Mouse (Mus musculus): ENCODE measurements around the gene Clcc1.
A peak's percentile ranks its signal among the peaks of the same experiment; 100 is the strongest.

The Clcc1 gene

DNA sequence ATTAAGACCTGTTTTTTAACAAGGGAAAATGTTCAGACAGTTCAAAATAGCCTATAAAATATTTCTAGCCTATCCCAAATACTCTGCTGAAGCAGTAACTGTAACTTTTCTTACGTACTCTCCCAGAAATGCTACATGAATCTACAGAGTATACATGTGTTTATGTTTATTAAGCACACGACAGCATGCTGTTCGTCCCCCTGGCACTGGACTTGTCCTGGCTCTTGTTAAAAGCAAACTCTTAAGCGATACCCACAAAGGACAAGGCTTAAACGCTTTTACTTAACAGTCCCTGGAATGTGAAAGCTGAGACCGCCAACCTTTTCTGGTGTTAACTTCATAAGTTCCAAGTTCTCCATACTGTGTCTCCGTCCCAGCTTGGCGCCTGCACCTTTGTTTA, 35.7 kb downstream of the Clcc1 start:
- no peak for TF ChIP-seq GATA4 (IDR thresholded peaks at IDR 0.05; ENCODE audit: insufficient replicate concordance, low read length)

DNA sequence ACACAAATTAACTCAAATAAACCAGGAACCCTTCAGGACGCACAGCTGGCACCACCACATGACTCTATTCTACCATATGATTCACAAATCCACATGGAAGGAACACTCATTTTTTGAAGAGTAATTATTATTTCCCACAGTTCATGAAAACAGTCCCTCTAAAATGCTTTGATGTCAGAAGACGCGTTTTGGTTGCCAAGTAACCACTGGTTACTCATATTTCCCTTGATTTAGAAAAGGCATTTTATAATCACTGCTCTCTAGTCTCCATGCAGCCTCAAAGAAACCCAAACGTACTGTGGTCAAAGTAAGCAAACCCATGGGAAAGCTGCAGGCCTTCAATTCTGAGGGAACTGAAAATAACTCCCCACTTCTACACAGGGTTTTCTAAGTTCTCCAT, 36.3 kb downstream of the Clcc1 start:
- no peak for TF ChIP-seq GATA4 (IDR thresholded peaks at IDR 0.05; ENCODE audit: insufficient replicate concordance, low read length)

DNA sequence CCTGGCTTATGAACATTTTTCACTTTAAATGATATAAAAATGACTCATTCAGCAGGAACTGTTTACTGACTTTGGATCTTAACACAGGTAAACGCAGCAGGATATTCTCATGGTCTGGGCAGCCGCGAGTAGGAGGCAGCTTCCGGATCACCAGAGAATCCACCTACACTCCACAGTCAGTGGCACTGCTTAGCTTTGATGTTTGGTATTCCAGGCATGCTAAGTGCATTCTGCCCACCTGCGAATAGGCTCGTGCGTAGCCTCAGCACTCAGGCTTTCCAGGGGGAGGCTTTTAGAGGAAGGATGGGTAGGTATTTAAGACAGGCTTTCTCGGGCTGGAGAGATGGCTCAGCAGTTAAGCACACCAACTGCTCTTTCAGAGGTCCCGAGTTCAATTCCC, 40.6 kb downstream of the Clcc1 start:
- no peak for TF ChIP-seq GATA4 (IDR thresholded peaks at IDR 0.05; ENCODE audit: insufficient replicate concordance, low read length)

DNA sequence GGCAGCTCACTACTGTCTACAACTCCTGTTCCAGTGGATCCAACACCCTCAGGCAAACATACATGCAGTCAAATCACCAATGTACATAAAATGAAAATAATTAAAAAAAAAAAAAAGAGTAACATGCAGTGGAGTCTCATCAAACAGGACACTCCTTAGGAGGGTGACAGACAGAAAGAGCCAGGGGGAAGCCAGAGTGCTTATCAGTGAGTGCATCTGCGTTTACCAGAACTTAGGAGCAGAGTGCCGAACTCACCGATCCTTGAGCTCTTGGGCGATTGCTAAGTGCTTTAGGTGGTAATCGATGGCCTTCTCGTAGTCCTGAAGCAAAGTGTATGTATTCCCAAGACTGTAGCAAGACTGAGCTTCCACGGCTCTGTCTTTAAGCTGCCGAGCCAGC, 44.9 kb downstream of the Clcc1 start:
- TF ChIP-seq GATA4 (IDR thresholded peaks at IDR 0.05; ENCODE audit: insufficient replicate concordance, low read length): no peak

DNA sequence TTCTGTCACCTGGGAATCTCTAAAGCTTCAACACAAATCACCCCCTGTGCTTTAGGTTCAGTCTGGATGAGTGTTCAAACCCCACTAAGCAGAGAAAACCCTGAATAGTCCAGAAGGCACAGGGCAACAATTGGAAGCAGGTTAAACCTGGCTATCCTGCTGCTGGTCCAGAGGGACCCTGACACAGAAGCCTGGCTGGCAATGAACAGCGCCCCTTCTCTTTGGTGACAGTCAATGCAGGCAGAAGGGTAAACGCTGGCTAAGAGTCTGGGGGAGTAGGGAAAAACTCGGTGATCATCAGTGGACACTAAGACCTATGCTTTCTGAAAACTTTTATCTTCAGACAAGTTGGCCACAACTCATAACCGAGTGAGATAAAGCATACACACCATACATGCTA, 46.1 kb downstream of the Clcc1 start:
- no peak for TF ChIP-seq GATA4 (IDR thresholded peaks at IDR 0.05; ENCODE audit: insufficient replicate concordance, low read length)

DNA sequence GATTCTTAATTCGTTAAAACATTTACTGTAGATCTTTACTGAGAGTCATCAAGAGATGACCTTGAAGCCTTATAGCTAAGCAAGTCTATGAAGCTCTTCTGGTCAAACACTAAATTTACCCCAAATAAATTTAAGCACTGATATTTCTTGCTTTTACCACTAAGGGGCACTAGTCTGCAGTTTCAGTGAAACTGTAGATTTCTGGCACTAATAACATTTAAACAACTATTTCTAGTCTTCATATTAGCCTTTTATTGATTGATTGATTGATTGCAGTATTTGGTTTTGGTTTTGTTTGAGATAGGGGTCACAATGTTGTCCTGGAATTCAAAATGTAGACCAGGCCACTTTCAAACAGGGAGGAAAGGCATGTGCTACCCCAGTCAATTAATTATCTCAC, 47.5 kb downstream of the Clcc1 start:
- TF ChIP-seq GATA4 (IDR thresholded peaks at IDR 0.05; ENCODE audit: insufficient replicate concordance, low read length): no peak

DNA sequence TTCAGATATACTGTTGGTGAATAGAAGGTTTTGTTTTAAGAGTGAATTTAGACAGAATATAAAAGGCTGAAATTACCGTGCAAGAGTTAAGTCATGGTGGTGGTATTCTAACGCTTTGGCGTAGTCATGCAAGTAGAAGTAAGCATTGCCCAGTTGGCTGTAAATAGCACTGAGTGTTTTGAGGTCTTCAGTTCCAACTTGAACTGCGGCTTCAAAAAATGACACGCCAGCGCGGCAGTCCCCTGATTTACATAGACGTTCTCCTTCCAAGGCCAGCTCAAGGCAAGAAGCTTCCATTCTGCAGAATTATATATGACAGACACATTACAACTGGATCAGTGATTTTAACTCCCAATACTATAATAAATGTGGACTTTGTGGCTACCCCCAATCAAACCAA, 49.1 kb downstream of the Clcc1 start:
- no peak for TF ChIP-seq GATA4 (IDR thresholded peaks at IDR 0.05; ENCODE audit: insufficient replicate concordance, low read length)

DNA sequence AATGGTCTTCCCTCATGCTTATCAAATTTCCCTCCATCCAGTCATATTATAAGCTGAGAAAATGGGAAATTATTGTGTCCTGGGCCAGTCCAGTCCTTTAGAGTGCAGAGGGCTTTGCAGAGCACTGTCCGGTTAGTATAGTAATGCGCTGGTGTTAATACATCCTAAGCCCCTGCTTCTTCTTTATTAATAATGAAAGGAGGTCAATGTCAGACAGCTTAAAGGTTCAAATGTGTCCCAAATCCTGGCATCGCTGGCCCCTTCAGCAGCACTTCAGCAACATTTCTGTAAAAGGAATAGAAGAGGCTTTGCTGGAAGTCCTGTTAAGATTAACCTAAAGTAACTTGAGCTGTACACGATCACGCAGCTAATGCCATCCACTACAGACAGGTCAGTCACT, 57.6 kb downstream of the Clcc1 start:
- no peak for TF ChIP-seq GATA4 (IDR thresholded peaks at IDR 0.05; ENCODE audit: insufficient replicate concordance, low read length)

DNA sequence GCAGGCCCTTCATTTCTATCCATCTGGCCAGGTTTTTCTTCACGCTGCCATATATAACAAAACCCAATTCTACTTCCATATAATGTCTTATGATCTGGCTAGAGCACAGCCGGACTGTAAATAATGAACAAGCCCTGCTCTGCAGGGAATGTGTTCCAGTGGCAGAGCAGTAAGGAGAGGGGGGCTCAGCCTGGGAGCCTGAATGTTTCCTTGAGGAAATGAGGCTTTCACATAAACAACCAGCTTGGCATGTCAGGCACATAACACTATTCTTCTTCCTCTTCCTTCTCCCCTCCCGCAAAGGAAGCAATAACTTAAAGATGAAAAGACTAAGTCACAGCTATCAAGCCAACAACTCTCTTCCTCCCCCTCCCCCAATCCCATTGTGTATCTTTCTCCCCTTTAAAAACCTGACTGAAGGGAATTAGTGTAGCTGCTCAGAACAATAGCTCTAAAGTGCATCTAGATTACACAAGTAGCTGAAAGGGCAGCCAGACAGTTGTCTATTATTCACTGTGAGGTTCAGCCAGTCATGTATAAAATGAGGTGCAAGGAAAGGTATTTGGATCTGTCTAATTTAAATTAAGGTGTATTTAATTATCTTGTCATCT, 59.5 kb downstream of the Clcc1 start:
- TF ChIP-seq GATA4 (IDR thresholded peaks at IDR 0.05; ENCODE audit: insufficient replicate concordance, low read length): no peak; the same call in 1 of the 2 replicates

DNA sequence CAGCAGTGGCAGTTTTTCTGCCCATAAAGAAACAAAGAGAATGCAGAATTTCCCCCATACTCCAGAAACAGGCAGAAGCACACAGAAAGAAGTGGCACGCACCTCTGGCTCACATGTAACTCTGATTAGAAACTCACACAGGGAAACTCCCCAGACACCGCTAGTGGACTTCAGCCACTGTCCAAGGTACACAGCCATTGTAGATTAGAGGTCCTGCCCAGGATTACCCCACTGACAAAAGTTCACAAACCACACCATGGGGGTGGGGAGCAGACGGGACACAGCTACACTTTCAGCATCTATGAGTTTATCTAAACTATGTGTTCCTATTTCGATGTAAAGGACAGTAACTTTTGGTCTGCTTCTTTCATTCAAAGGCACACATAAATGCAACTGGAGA, 61.1 kb downstream of the Clcc1 start:
- peak; percentile 95 for TF ChIP-seq GATA4 (IDR thresholded peaks at IDR 0.05; ENCODE audit: insufficient replicate concordance, low read length)

DNA sequence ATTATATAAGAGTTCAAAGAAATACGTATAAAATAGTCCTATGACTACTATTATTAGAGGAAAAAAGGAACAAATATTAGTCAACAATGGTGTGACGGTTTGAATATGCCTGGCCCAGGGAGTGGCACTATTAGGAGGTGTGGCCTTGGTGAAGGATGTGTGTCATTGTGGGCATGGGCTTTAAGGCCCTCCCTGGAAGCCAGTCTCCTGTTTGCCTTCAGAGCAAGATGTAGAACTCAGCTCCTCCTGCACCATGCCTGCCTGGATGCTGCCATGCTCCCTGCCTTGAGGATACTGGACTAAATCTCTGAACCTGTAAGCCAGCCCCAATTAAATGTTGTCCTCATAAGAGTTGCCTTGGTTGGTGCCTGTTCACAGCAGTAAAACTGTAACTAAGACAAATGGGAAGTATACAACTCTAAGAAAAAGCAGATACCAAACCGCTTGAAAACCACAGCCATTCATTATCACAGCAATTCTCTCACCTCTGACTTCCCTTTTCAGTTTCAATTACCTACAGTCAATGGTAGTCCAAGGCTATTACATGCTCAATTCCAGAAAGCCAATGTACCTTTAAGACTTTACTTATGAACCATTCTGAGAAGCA, 64.3 kb downstream of the Clcc1 start:
- TF ChIP-seq GATA4 (IDR thresholded peaks at IDR 0.05; ENCODE audit: insufficient replicate concordance, low read length): no peak

DNA sequence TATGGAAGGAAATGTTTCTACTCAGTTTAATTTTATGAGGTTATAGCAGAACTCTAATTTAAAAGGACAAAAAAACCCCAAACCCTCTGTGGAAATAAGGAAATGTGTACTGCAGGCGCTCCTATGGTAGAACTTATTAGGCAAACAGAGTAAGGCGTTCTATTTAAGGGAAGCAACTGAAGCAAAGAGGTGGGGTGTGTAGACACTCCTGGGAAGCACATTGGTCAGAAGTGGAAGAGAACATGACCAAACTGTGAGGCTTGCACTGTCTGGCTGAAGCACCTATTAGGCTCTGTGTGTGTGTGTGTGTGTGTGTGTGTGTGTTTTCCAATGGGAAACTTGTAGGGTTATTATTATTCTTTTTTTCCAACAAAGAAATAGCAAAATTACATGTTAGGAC, 65.6 kb downstream of the Clcc1 start:
- no peak for TF ChIP-seq GATA4 (IDR thresholded peaks at IDR 0.05; ENCODE audit: insufficient replicate concordance, low read length)

DNA sequence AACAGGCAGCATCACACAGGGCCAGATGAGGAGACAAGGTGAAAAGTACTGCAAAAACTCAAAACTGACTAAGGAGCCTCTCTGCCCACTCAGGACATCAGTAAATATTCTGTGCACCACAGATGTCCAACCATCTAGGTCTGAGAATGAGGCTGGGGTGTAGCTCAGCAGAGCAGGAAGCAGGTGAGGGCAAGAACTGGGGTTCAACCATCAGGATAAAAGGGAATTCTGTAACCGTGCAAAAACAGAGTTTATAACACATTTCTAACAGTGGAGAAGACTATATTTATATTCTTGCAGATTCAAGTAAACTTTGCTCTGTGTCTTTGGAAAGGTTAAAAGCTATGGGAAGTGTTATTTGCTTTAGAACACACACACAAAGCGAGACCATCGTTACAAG, 66.0 kb downstream of the Clcc1 start:
- TF ChIP-seq GATA4 (IDR thresholded peaks at IDR 0.05; ENCODE audit: insufficient replicate concordance, low read length): no peak

DNA sequence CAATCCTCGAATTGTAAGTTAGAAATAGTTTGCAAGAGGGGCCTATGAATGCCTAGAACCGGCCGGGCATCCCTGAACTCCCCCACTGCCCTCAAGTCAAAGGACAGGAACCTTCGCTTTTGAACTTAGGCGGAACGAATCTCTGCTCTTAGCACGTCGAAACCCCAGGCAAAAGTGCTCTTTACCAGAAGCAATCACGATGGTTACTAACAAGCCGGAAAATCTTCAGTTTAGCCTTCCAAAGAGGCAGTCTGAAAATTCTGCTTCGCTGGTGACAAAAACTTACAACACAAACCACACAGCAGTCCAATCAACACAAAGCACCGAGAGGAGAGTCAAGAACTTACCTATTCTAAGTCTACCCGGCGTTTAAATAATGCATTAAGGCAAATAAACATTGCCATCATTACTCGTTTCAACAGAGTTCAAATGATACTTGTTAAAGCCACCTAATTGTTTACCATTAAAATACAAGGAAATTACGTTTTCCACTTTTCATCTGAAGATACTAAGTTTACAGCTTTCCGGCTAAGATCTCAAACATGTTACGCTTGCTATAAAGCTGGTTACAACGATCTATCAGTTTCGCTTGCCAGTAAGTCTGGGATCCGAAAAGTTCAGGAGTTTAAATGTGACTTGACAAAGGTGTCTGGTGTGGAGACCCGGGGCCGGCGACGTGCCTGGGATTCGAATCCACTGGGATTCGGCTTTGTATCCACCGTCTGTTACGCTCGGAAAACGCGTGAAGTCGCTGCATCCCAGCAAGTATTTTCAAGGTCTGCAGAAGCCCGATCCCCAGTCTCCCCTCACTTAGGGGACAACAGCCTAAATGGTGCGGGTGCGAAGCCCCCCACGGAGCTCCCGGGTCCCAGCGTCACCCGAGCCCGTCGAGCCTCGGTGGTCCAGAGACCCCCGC, 67.6 kb downstream of the Clcc1 start:
- TF ChIP-seq GATA4 (IDR thresholded peaks at IDR 0.05; ENCODE audit: insufficient replicate concordance, low read length): no peak

DNA sequence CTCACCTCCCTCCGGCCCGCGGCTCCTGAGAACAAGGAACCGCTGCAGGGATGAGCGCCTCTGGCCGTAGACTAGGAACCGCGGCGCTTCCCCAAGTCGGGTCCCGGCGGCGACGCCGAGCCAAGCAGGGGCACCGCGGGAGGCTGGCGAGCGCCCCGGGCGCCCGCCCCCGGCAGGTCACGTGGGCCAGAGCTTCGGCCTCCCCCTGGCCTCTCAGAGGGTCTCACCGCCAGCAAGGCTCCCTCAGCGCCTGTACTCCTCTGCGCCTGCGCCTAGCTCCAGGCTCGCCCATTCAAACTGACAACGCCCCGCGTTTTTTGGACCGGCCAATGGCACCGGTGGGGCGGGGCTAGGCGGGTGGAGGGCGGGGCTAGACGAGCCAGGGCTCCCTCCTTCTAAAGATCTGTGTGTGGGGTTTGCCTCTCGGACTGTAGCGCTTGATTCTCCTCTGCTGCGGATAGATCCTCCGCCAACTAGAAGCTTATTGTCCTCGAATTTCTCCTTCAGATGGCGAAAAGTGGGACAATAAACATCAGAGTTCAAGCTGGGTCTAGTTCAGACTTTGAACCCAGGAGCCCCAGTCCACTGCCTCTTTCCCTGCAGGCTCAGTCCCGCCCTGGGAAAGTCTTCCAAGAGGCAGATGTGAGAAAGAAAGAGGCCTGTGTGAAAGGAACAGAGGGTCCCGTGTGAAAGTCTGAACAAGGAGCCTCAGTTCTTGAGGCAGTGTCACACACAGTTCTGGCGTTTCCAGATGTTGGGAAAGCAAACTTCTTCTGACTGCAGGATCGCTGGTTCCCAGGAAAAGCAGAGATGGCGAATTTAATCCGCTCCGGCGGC, 68.5 kb downstream of the Clcc1 start, which contains the start of gene Gpsm2:
TSS of gene Gpsm2 (minus strand) at position 274 of the 837 bp plus-strand sequence.
- TF ChIP-seq GATA4 (IDR thresholded peaks at IDR 0.05; ENCODE audit: insufficient replicate concordance, low read length): no peak
